Mouse (Mus musculus): ENCODE measurements around the gene Ifnz.
"Not testable (repeated sequence)": the region's sequence is repeated elsewhere in the genome, so short reads cannot be mapped to it uniquely, and the experiment has no call there.

Gene Ifnz

GRCm38 (mm10) chr4:88788402-88788801, 6.5 kb downstream of the Ifnz start, which contains the start of gene Gm13277:
Gene Gm13277, plus strand, starts transcription at chr4:88788632.
- peak; percentile 81 to 86 for DNase-seq

- DNase-seq = not testable (repeated sequence)
These were observed 9.3 kb downstream of the Ifnz start, which contains the start of gene Gm13278 for GRCm38 (mm10) chr4:88791250-88791649. Gene Gm13278, plus strand, starts transcription at chr4:88791550.

- peak; percentile 49 to 63 for DNase-seq
These were observed 12.2 kb downstream of the Ifnz start, which contains the start of gene Gm13275 for GRCm38 (mm10) chr4:88793936-88794675. Gene Gm13275, plus strand, starts transcription at chr4:88794487.

- not testable (repeated sequence) for DNase-seq
These were observed 15.2 kb downstream of the Ifnz start, which contains the start of gene Gm13279 for GRCm38 (mm10) chr4:88797097-88797496. Gene Gm13279, plus strand, starts transcription at chr4:88797397.

GRCm38 (mm10) chr4:88799365-88799764, 17.4 kb downstream of the Ifnz start, which contains the start of gene Gm13285:
Gene Gm13285, plus strand, starts transcription at chr4:88799665.
- DNase-seq = not testable (repeated sequence)

- DNase-seq = not testable (repeated sequence)
These were observed 21.0 kb downstream of the Ifnz start, which contains the start of gene Gm13287 for GRCm38 (mm10) chr4:88802954-88803353. Gene Gm13287, plus strand, starts transcription at chr4:88803254.

GRCm38 (mm10) chr4:88805231-88805630, 23.3 kb downstream of the Ifnz start, which contains the start of gene Gm13288:
Gene Gm13288, plus strand, starts transcription at chr4:88805531.
- not testable (repeated sequence) for DNase-seq

- peak; percentile 47 to 68 for DNase-seq
These were observed 23.8 kb downstream of the Ifnz start for GRCm38 (mm10) chr4:88805761-88806160.

- no peak for DNase-seq
These were observed 34.0 kb downstream of the Ifnz start, which contains the start of gene Ifna7 for GRCm38 (mm10) chr4:88815928-88816327. Gene Ifna7, plus strand, starts transcription at chr4:88816228.

GRCm38 (mm10) chr4:88819659-88820058, 37.7 kb downstream of the Ifnz start, which contains the start of gene Ifna11:
Gene Ifna11, plus strand, starts transcription at chr4:88819959.
- DNase-seq = no peak

GRCm38 (mm10) chr4:88822995-88823394, 41.1 kb downstream of the Ifnz start:
- peak; percentile 17 to 27 for DNase-seq

GRCm38 (mm10) chr4:88827116-88827515, 45.2 kb downstream of the Ifnz start, which contains the start of gene Ifna6:
Gene Ifna6, plus strand, starts transcription at chr4:88827416.
- not testable (repeated sequence) for DNase-seq

- peak; percentile 39 to 54 for DNase-seq
These were observed 48.6 kb downstream of the Ifnz start for GRCm38 (mm10) chr4:88830523-88830922.

Data from kidney, postnatal 4 days (tissue).